Mouse (Mus musculus): ENCODE results near the gene Crhr1. TPM values are rescaled to one million over a fixed set of nuclear protein-coding genes. Genes with fewer than 3 reads are reported as not detected.

Crhr1 gene
- total and polyA plus RNA-seq, 3 experiments = not detected

- Histone ChIP-seq H3K36me3 (replicated peaks in 1 of 2; ENCODE audit: control insufficient read depth in 1 of 2, insufficient read depth in 1 of 2, low read length in 1 of 2) (no peaks in the 10 kb centered on the region), H3K4me2 (ENCODE audit: insufficient read depth, low read depth, poor library complexity, severe bottlenecking) (no peak overlapping the region), H3K27ac (ENCODE audit: insufficient read depth, low read depth) (no peak overlapping the region), H3K9ac (ENCODE audit: insufficient read depth, low read depth) (no peak overlapping the region), H3K4me1 (ENCODE audit: control insufficient read depth in 1 of 2, insufficient read depth in 2 of 2) (0 out of 4 replicates have a peak, but pooled peaks cover 0 to 3% of the 10 kb centered on the region in 2 experiments), H3K4me3 (replicated peaks in 1 of 3; ENCODE audit: low read depth in 2 of 3, low read length in 2 of 3, poor library complexity in 1 of 3) (no peak overlapping the region), H3K9me3 (replicated peaks; ENCODE audit: low read length) (no peaks in the 10 kb centered on the region), H3K79me2 (replicated peaks; ENCODE audit: control insufficient read depth, extremely low read depth, insufficient read depth, poor library complexity, severe bottlenecking) (no peaks in the 10 kb centered on the region), H3K27me3 (replicated peaks) (peaks cover 10% of the 10 kb centered on the region)
- in situ Hi-C loops (cut with MboI; ENCODE audit: low pct_ligation_motif_present, low pct_unique_long_range_greater_than_20kb, low sequenced_read_pairs) = no loop called here
- DNase-seq (ENCODE audit: extremely low read depth) = no peak
- TF ChIP-seq MYC (IDR thresholded peaks at IDR 0.05; ENCODE audit: low read depth, low read length) (no peak), NELFE (IDR thresholded peaks at IDR 0.05; ENCODE audit: low read depth, low read length) (no peak), POLR2A (IDR thresholded peaks at IDR 0.05; ENCODE audit: low read depth, low read length) (no peak), RCOR1 (conservative IDR thresholded peaks at IDR 0.05; ENCODE audit: low read depth, low read length) (no peak), MEF2A (IDR thresholded peaks at IDR 0.05; ENCODE audit: borderline replicate concordance, low read depth, low read length) (no peak), UBTF (IDR thresholded peaks at IDR 0.05; ENCODE audit: low read depth, low read length) (no peak), ZNF384 (IDR thresholded peaks at IDR 0.05; ENCODE audit: low read depth, low read length) (no peak), ZC3H11A (IDR thresholded peaks at IDR 0.05; ENCODE audit: low read depth, low read length) (no peak), CHD2 (IDR thresholded peaks at IDR 0.05; ENCODE audit: low read length) (no peak), SIN3A (IDR thresholded peaks at IDR 0.05; ENCODE audit: low read length) (no peak)
- dilution Hi-C loops (cut with MboI; ENCODE audit: extremely low pct_ligation_motif_present, extremely low pct_unique_long_range_greater_than_20kb, low sequenced_read_pairs) = no loop called here
Measured at GRCm38 (mm10) chr11:104111851-104112250, 20.8 kb upstream of the Crhr1 start.

GRCm38 (mm10) chr11:104113699-104114098, 19.0 kb upstream of the Crhr1 start:
- no peaks in the 10 kb centered on the region for H3K36me3 ChIP-seq (replicated peaks in 1 of 2; ENCODE audit: control insufficient read depth in 1 of 2, insufficient read depth in 1 of 2, low read length in 1 of 2)
- H3K27me3 ChIP-seq (replicated peaks) = peaks cover 6% of the 10 kb centered on the region
- TF ChIP-seq GABPA (IDR thresholded peaks at IDR 0.05; ENCODE audit: insufficient replicate concordance, low read depth, low read length) = no peak
- no peak for TF ChIP-seq HCFC1 (IDR thresholded peaks at IDR 0.05; ENCODE audit: low read depth, low read length)
- H3K27ac ChIP-seq (ENCODE audit: insufficient read depth, low read depth) = no peak overlapping the region
- in situ Hi-C loops (cut with MboI; ENCODE audit: low pct_ligation_motif_present, low pct_unique_long_range_greater_than_20kb, low sequenced_read_pairs) = no loop called here
- no peaks in the 10 kb centered on the region for H3K9me3 ChIP-seq (replicated peaks; ENCODE audit: low read length)
- no peak overlapping the region for H3K9ac ChIP-seq (ENCODE audit: insufficient read depth, low read depth)
- H3K4me3 ChIP-seq (replicated peaks in 1 of 3; ENCODE audit: low read depth in 2 of 3, low read length in 2 of 3, poor library complexity in 1 of 3) = no peak overlapping the region
- dilution Hi-C loops (cut with MboI; ENCODE audit: extremely low pct_ligation_motif_present, extremely low pct_unique_long_range_greater_than_20kb, low sequenced_read_pairs) = no loop called here
- H3K4me2 ChIP-seq (ENCODE audit: insufficient read depth, low read depth, poor library complexity, severe bottlenecking) = no peak overlapping the region
- DNase-seq (ENCODE audit: extremely low read depth) = no peak
- 0 out of 4 replicates have a peak, but pooled peaks cover 0 to 3% of the 10 kb centered on the region in 2 experiments for H3K4me1 ChIP-seq (ENCODE audit: control insufficient read depth in 1 of 2, insufficient read depth in 2 of 2)
- no peaks in the 10 kb centered on the region for H3K79me2 ChIP-seq (replicated peaks; ENCODE audit: control insufficient read depth, extremely low read depth, insufficient read depth, poor library complexity, severe bottlenecking)

- dilution Hi-C loops (cut with MboI; ENCODE audit: extremely low pct_ligation_motif_present, extremely low pct_unique_long_range_greater_than_20kb, low sequenced_read_pairs) = no loop called here
- Histone ChIP-seq H3K9ac (ENCODE audit: insufficient read depth, low read depth) (no peak overlapping the region), H3K36me3 (replicated peaks in 1 of 2; ENCODE audit: control insufficient read depth in 1 of 2, insufficient read depth in 1 of 2, low read length in 1 of 2) (no peaks in the 10 kb centered on the region), H3K4me1 (ENCODE audit: control insufficient read depth in 1 of 2, insufficient read depth in 2 of 2) (0 out of 4 replicates have a peak, but pooled peaks cover 0 to 3% of the 10 kb centered on the region in 2 experiments), H3K9me3 (replicated peaks; ENCODE audit: low read length) (peaks cover 1% of the 10 kb centered on the region), H3K27ac (ENCODE audit: insufficient read depth, low read depth) (no peak overlapping the region), H3K79me2 (replicated peaks; ENCODE audit: control insufficient read depth, extremely low read depth, insufficient read depth, poor library complexity, severe bottlenecking) (no peaks in the 10 kb centered on the region), H3K4me3 (replicated peaks in 1 of 3; ENCODE audit: low read depth in 2 of 3, low read length in 2 of 3, poor library complexity in 1 of 3) (no peak overlapping the region), H3K27me3 (replicated peaks) (peaks cover 5% of the 10 kb centered on the region), H3K4me2 (ENCODE audit: insufficient read depth, low read depth, poor library complexity, severe bottlenecking) (no peak overlapping the region)
- in situ Hi-C loops (cut with MboI; ENCODE audit: low pct_ligation_motif_present, low pct_unique_long_range_greater_than_20kb, low sequenced_read_pairs) = loop anchor here (5.0 kb wide), 1 partner anchor 53 kb away; no protein-coding TSS in a partner anchor
- peak; percentile 60 for DNase-seq (ENCODE audit: extremely low read depth)
- TF ChIP-seq MAFK (IDR thresholded peaks at IDR 0.05; ENCODE audit: insufficient replicate concordance, low read length) = no peak
- TF ChIP-seq SMC3 (IDR thresholded peaks at IDR 0.05; ENCODE audit: low read depth, low read length) = 0 out of 2 replicates have a peak, but pooled peaks have one; percentile 12
- 0 out of 2 replicates have a peak, but pooled peaks have one; percentile 53 for TF ChIP-seq SIN3A (IDR thresholded peaks at IDR 0.05; ENCODE audit: low read length)
- TF ChIP-seq MXI1 (IDR thresholded peaks at IDR 0.05; ENCODE audit: low read depth, low read length) = peak; percentile 55; the same call in 1 of the 2 replicates
- no peak for TF ChIP-seq CHD2 (IDR thresholded peaks at IDR 0.05; ENCODE audit: low read length)
Measured at GRCm38 (mm10) chr11:104114690-104115089, 18.0 kb upstream of the Crhr1 start.
